Comparison of ENCODE assay signal across 9 mouse cellular contexts in genomic region chrX:77796916-77797315, GRCm38 (mm10). TPM values are rescaled to one million over a fixed set of nuclear protein-coding genes. Genes with fewer than 3 reads are reported as not detected.
DNase-seq lines count a peak whose midpoint lies in the region; ATAC-seq and TF ChIP-seq lines count a peak whose summit lies in the region.
"Had no signal": no experiment of that assay in that cellular context is flagged by ENCODE, and none has a peak within 500 bp of the region (broad histone marks: within the 10 kb centered on the region; RNA-seq: fewer than 3 reads in every experiment).

No protein-coding gene starts in this region.

- no peak; the same call in 1 of the 2 replicates for TF ChIP-seq CTCF in intestine, postnatal 0 days (IDR thresholded peaks at IDR 0.05; ENCODE audit: low read depth)
- peak; percentile 41 for TF ChIP-seq CTCF in stomach, postnatal 0 days (IDR thresholded peaks at IDR 0.05; ENCODE audit: low read depth)

- no peak for TF ChIP-seq EP300 in stomach, postnatal 0 days (optimal IDR thresholded peaks at IDR 0.05)

- H3K4me3 ChIP-seq in forebrain, embryonic 10.5 days = peak overlapping the region; percentile 65; the same call in 1 of the 2 replicates
- no peak overlapping the region for H3K4me3 ChIP-seq in forebrain, embryonic 12.5 days (replicated peaks)
- peak overlapping the region; percentile 66 for H3K4me3 ChIP-seq in midbrain, embryonic 10.5 days
- H3K4me3 ChIP-seq in midbrain, embryonic 11.5 days (ENCODE audit: low read depth, low read length) = no peak overlapping the region
- no peak overlapping the region for H3K4me3 ChIP-seq in intestine, postnatal 0 days (ENCODE audit: low read depth, low read length)
- H3K4me3 ChIP-seq in stomach, postnatal 0 days (ENCODE audit: low read depth, low read length) = no peak overlapping the region

- 64% methylated on average over 1 of the region's 1 CpGs for WGBS in forebrain, embryonic 10.5 days
- 69% methylated on average over 1 of the region's 1 CpGs for WGBS in forebrain, embryonic 12.5 days
- WGBS in midbrain, embryonic 10.5 days = 61% methylated on average over 1 of the region's 1 CpGs
- 71% methylated on average over 1 of the region's 1 CpGs for WGBS in midbrain, embryonic 11.5 days
- 67% methylated on average over 1 of the region's 1 CpGs for WGBS in intestine, postnatal 0 days
- 65% methylated on average over 1 of the region's 1 CpGs for WGBS in stomach, postnatal 0 days

- H3K9me3 ChIP-seq in forebrain, embryonic 10.5 days = 0 out of 2 replicates have a peak, but pooled peaks cover 4% of the 10 kb centered on the region
- H3K9me3 ChIP-seq in forebrain, embryonic 12.5 days = no peaks in the 10 kb centered on the region
- H3K9me3 ChIP-seq in midbrain, embryonic 10.5 days (replicated peaks) = peaks cover 5% of the 10 kb centered on the region
- no peaks in the 10 kb centered on the region for H3K9me3 ChIP-seq in midbrain, embryonic 11.5 days (ENCODE audit: control insufficient read depth, low read length)
- no peaks in the 10 kb centered on the region for H3K9me3 ChIP-seq in intestine, postnatal 0 days (ENCODE audit: control insufficient read depth)
- no peaks in the 10 kb centered on the region for H3K9me3 ChIP-seq in stomach, postnatal 0 days (ENCODE audit: control insufficient read depth, low read length)
- H3K9me3 ChIP-seq: megakaryocyte, embryonic 14.5 days had no signal

- H3K27ac ChIP-seq in forebrain, embryonic 10.5 days = no peak overlapping the region
- no peak overlapping the region for H3K27ac ChIP-seq in forebrain, embryonic 12.5 days
- H3K27ac ChIP-seq in midbrain, embryonic 10.5 days (replicated peaks) = no peak overlapping the region
- H3K27ac ChIP-seq in midbrain, embryonic 11.5 days (ENCODE audit: low read depth, low read length) = no peak overlapping the region
- H3K27ac ChIP-seq in intestine, postnatal 0 days (ENCODE audit: low read depth, low read length) = no peak overlapping the region
- H3K27ac ChIP-seq in stomach, postnatal 0 days (replicated peaks) = no peak overlapping the region

- no peak for ATAC-seq in forebrain, embryonic 12.5 days (ENCODE audit: low FRiP score)
- ATAC-seq in midbrain, embryonic 11.5 days (ENCODE audit: low FRiP score) = no peak
- ATAC-seq in intestine, postnatal 0 days = no peak
- no peak for ATAC-seq in stomach, postnatal 0 days (ENCODE audit: low FRiP score, low TSS enrichment)
- no peak for ATAC-seq in inflammation-experienced regulatory T-cells, adult 6 months
- ATAC-seq in megakaryocyte-erythroid progenitor cell, adult 5-6 weeks (replicated peaks; ENCODE audit: low FRiP score, low TSS enrichment, poor library complexity, severe bottlenecking) = no peak

- no peak overlapping the region for H3K9ac ChIP-seq in forebrain, embryonic 12.5 days
- H3K9ac ChIP-seq in midbrain, embryonic 11.5 days (ENCODE audit: low read length) = no peak overlapping the region
- no peak overlapping the region for H3K9ac ChIP-seq in intestine, postnatal 0 days (ENCODE audit: low read depth, low read length)
- no peak overlapping the region for H3K9ac ChIP-seq in stomach, postnatal 0 days (ENCODE audit: low read length)

- no peak overlapping the region for H3K4me2 ChIP-seq in forebrain, embryonic 12.5 days
- H3K4me2 ChIP-seq in midbrain, embryonic 11.5 days = no peak overlapping the region
- peak overlapping the region; percentile 65 for H3K4me2 ChIP-seq in intestine, postnatal 0 days (replicated peaks; ENCODE audit: low read depth)
- peak overlapping the region; percentile 57; the same call in 1 of the 2 replicates for H3K4me2 ChIP-seq in stomach, postnatal 0 days (replicated peaks; ENCODE audit: low read depth)

- H3K4me1 ChIP-seq in forebrain, embryonic 10.5 days = peaks cover 10% of the 10 kb centered on the region
- H3K4me1 ChIP-seq in forebrain, embryonic 12.5 days = 0 out of 2 replicates have a peak, but pooled peaks cover 2% of the 10 kb centered on the region
- H3K4me1 ChIP-seq in midbrain, embryonic 10.5 days = peaks cover 8% of the 10 kb centered on the region; the same call in 1 of the 2 replicates
- no peaks in the 10 kb centered on the region; the same call in 1 of the 2 replicates for H3K4me1 ChIP-seq in midbrain, embryonic 11.5 days (ENCODE audit: control insufficient read depth, insufficient read depth, low read length)
- no peaks in the 10 kb centered on the region for H3K4me1 ChIP-seq in intestine, postnatal 0 days (replicated peaks; ENCODE audit: control insufficient read depth, insufficient read depth, low read length)
- no peaks in the 10 kb centered on the region for H3K4me1 ChIP-seq in stomach, postnatal 0 days (replicated peaks; ENCODE audit: control insufficient read depth, insufficient read depth)

- no peaks in the 10 kb centered on the region for H3K36me3 ChIP-seq in forebrain, embryonic 10.5 days (replicated peaks)
- no peaks in the 10 kb centered on the region for H3K36me3 ChIP-seq in forebrain, embryonic 12.5 days (replicated peaks)
- no peaks in the 10 kb centered on the region for H3K36me3 ChIP-seq in midbrain, embryonic 10.5 days
- no peaks in the 10 kb centered on the region for H3K36me3 ChIP-seq in midbrain, embryonic 11.5 days (ENCODE audit: control insufficient read depth, insufficient read depth, low read length)
- H3K36me3 ChIP-seq in intestine, postnatal 0 days (ENCODE audit: control insufficient read depth, insufficient read depth) = no peaks in the 10 kb centered on the region
- no peaks in the 10 kb centered on the region for H3K36me3 ChIP-seq in stomach, postnatal 0 days (ENCODE audit: control insufficient read depth, insufficient read depth, low read length)

- no peak for DNase-seq in forebrain, embryonic 10.5 days (ENCODE audit: extremely low spot score, low spot score)
- DNase-seq in midbrain, embryonic 10.5 days (ENCODE audit: low spot score) = no peak
- no peak for DNase-seq in midbrain, embryonic 11.5 days (ENCODE audit: low spot score, missing footprints)
- DNase-seq in stomach, postnatal 0 days (ENCODE audit: low spot score) = no peak

- H3K27me3 ChIP-seq in forebrain, embryonic 10.5 days (ENCODE audit: poor library complexity, severe bottlenecking) = no peaks in the 10 kb centered on the region
- no peaks in the 10 kb centered on the region for H3K27me3 ChIP-seq in forebrain, embryonic 12.5 days
- no peaks in the 10 kb centered on the region for H3K27me3 ChIP-seq in midbrain, embryonic 10.5 days (ENCODE audit: low read depth, poor library complexity, severe bottlenecking)
- no peaks in the 10 kb centered on the region for H3K27me3 ChIP-seq in midbrain, embryonic 11.5 days (ENCODE audit: control insufficient read depth, insufficient read depth, low read length)
- H3K27me3 ChIP-seq in intestine, postnatal 0 days (replicated peaks; ENCODE audit: control insufficient read depth, insufficient read depth, low read length) = no peaks in the 10 kb centered on the region
- no peaks in the 10 kb centered on the region for H3K27me3 ChIP-seq in stomach, postnatal 0 days (ENCODE audit: control insufficient read depth, insufficient read depth, low read length)

RNA-seq across cellular contexts. Expression of gene Prkx, which starts 0.8 kb away (rescaled TPM):
- 11.1 TPM in 2 replicates for polyA plus RNA-seq in forebrain, embryonic 10.5 days (2016; fragmentation: Nextera tagmentation; extraction: Ambion mirVana)
- polyA plus RNA-seq in forebrain, embryonic 12.5 days (2016; fragmentation: Nextera tagmentation; extraction: Ambion mirVana) = 21.5 and 22.6 TPM in 2 replicates
- 12.6 and 15.2 TPM in 2 replicates for polyA plus RNA-seq in midbrain, embryonic 10.5 days (2016; fragmentation: Nextera tagmentation; extraction: Ambion mirVana)
- polyA plus RNA-seq in midbrain, embryonic 11.5 days (2014; fragmentation: Nextera tagmentation; extraction: Ambion mirVana) = 16.2 and 18.6 TPM in 2 replicates
- polyA plus RNA-seq in intestine, postnatal 0 days (2015; fragmentation: Nextera tagmentation; extraction: Ambion mirVana) = 6.7 and 7.0 TPM in 2 replicates
- 11.9 and 12.6 TPM in 2 replicates for polyA plus RNA-seq in stomach, postnatal 0 days (2015; fragmentation: Nextera tagmentation; extraction: Ambion mirVana)
- polyA plus RNA-seq in inflammation-experienced regulatory T-cells, adult 6 months (2017; shearing (Covaris generic)) = 10 to 100 TPM; 22.8 to 37.5 (median 24.9) TPM
- 6.4 and 9.7 TPM in 2 replicates for total RNA-seq in megakaryocyte-erythroid progenitor cell, adult 5-6 weeks (2014; fragmentation: Nextera tagmentation)
- 3.9 and 8.0 TPM in 2 replicates for total RNA-seq in megakaryocyte-erythroid progenitor cell, adult 5-6 weeks (2017)

RNA-seq across cellular contexts. Expression of gene Pbsn, which starts 56.5 kb away (rescaled TPM):
- not detected in 2 replicates for polyA plus RNA-seq in forebrain, embryonic 10.5 days (2016; fragmentation: Nextera tagmentation; extraction: Ambion mirVana)
- not detected in 2 replicates for polyA plus RNA-seq in forebrain, embryonic 12.5 days (2016; fragmentation: Nextera tagmentation; extraction: Ambion mirVana)
- not detected in 2 replicates for polyA plus RNA-seq in midbrain, embryonic 10.5 days (2016; fragmentation: Nextera tagmentation; extraction: Ambion mirVana)
- not detected in 2 replicates for polyA plus RNA-seq in midbrain, embryonic 11.5 days (2014; fragmentation: Nextera tagmentation; extraction: Ambion mirVana)
- polyA plus RNA-seq in intestine, postnatal 0 days (2015; fragmentation: Nextera tagmentation; extraction: Ambion mirVana) = not detected in 2 replicates
- not detected in 2 replicates for polyA plus RNA-seq in stomach, postnatal 0 days (2015; fragmentation: Nextera tagmentation; extraction: Ambion mirVana)
- not detected for polyA plus RNA-seq in inflammation-experienced regulatory T-cells, adult 6 months (2017; shearing (Covaris generic))
- not detected in 2 replicates for total RNA-seq in megakaryocyte-erythroid progenitor cell, adult 5-6 weeks (2014; fragmentation: Nextera tagmentation)
- not detected in 2 replicates for total RNA-seq in megakaryocyte-erythroid progenitor cell, adult 5-6 weeks (2017)

Comparison
In these comparisons a context has a peak if more than half of its experiments do, and no peak if none do; other contexts are left out.
1. H3K4me3 ChIP-seq: peak in forebrain, embryonic 10.5 days (single experiment) and midbrain, embryonic 10.5 days (single experiment); none in forebrain, embryonic 12.5 days (single experiment), midbrain, embryonic 11.5 days (single experiment), intestine, postnatal 0 days (single experiment) and stomach, postnatal 0 days (single experiment).
2. H3K4me2 ChIP-seq: peak in intestine, postnatal 0 days (single experiment) and stomach, postnatal 0 days (single experiment); none in forebrain, embryonic 12.5 days (single experiment) and midbrain, embryonic 11.5 days (single experiment).